Mouse (Mus musculus) liver, adult 2 months (tissue): ENCODE data around the gene Clasrp. TPM values are rescaled to one million over a fixed set of nuclear protein-coding genes. Genes with fewer than 3 reads are reported as not detected.

ENCODE experiments used
- DNase-seq: peaks from one replicate; pipeline ENCODE4 v3.0.0-alpha.2; 2011; ENCODE audit warnings: low read depth, low spot score; ENCODE audit errors: extremely low read depth
- H3K27ac ChIP-seq: fragments of 200-500 bp; replicated peaks from 2 replicates; pipeline ENCODE4 v1.5.1; 2012; ENCODE audit warnings: low read depth, mild to moderate bottlenecking, control low read depth, inconsistent platforms, low read length; ENCODE audit not compliant: insufficient read depth
- H3K27me3 ChIP-seq: fragments of 200-500 bp; 2 replicates; pipeline ENCODE4 v1.6.1; 2012; ENCODE audit warnings: mild to moderate bottlenecking, moderate library complexity, low read length, inconsistent platforms; ENCODE audit not compliant: control insufficient read depth, insufficient read depth
- H3K36me3 ChIP-seq: fragments of 200-500 bp; 2 replicates; pipeline ENCODE4 v1.6.1; 2012; ENCODE audit warnings: low read length, inconsistent platforms; ENCODE audit not compliant: control insufficient read depth, insufficient read depth
- H3K4me1 ChIP-seq: fragments of 200-500 bp; 2 replicates; pipeline ENCODE4 v1.6.1; 2011; ENCODE audit warnings: low read length; ENCODE audit not compliant: control insufficient read depth, insufficient read depth
- H3K4me3 ChIP-seq: fragments of 200-500 bp; 2 replicates; pipeline ENCODE4 v1.5.1; 2011; ENCODE audit warnings: low read depth, mild to moderate bottlenecking, control low read depth, low read length, moderate library complexity; ENCODE audit not compliant: insufficient read depth
- H3K79me2 ChIP-seq: fragments of 200-500 bp; 2 replicates; pipeline ENCODE4 v1.6.1; 2012; ENCODE audit warnings: inconsistent platforms, mild to moderate bottlenecking, low read length, moderate library complexity; ENCODE audit not compliant: control insufficient read depth, insufficient read depth
- H3K9ac ChIP-seq: fragments of 200-500 bp; 2 replicates; pipeline ENCODE4 v1.6.1; 2012; ENCODE audit warnings: low read depth, mild to moderate bottlenecking, control low read depth, inconsistent platforms, low read length
- CTCF ChIP-seq: fragments of 200-500 bp; IDR thresholded peaks from 2 replicates; pipeline ENCODE4 v1.5.1; 2011; ENCODE audit warnings: low read depth, low read length, control low read depth
- POLR2A ChIP-seq: fragments of 200-500 bp; IDR thresholded peaks from 2 replicates; pipeline ENCODE4 v1.6.1; 2011; ENCODE audit warnings: low read length, control low read depth; ENCODE audit not compliant: insufficient read depth; ENCODE audit errors: extremely low read depth
- WGBS: fragments of 180-500 bp; shearing (Covaris S2); methylation state at CpG from one replicate; pipeline ENCODE4 v1.1.7; 2018; 5-methylcytosine and 5-hydroxymethylcytosine counted together
- polyA plus RNA-seq: library from polyadenylated mRNA; depleted of rRNA; stranded (reverse); fragments of >200 nt; gene quantifications from 2 replicates; pipeline ENCODE4 v1.2.3, GENCODE M21; 2012
- total RNA-seq: library from RNA; depleted of rRNA; stranded (reverse); fragments of >200 nt; gene quantifications from 2 replicates; pipeline ENCODE4 v1.2.3, GENCODE M21; 2014

Gene Clasrp
- total and polyA plus RNA-seq, 2 experiments: 5.3 to 24.8 TPM

GRCm38 (mm10) chr7:19628536-19629360, 24.5 kb upstream of the Clasrp start:
- TF ChIP-seq CTCF (no peak), POLR2A (no peak)

GRCm38 (mm10) chr7:19628192-19628535, 23.9 kb upstream of the Clasrp start:
- WGBS: 19% methylated on average over 17 of the region's 17 CpGs
- Histone ChIP-seq H3K36me3 (no peaks in the 10 kb centered on the region), H3K4me1 (no peaks in the 10 kb centered on the region), H3K27ac (0 out of 2 replicates have a peak overlapping the region, but pooled peaks have one; percentile 4), H3K27me3 (no peaks in the 10 kb centered on the region), H3K79me2 (no peaks in the 10 kb centered on the region), H3K9ac (no peak overlapping the region), H3K4me3 (peak overlapping the region; percentile 68)
- no peak for DNase-seq
- TF ChIP-seq CTCF (no peak), POLR2A (no peak)

More at GRCm38 (mm10) chr7:19628536-19629360, 24.5 kb upstream of the Clasrp start:
- Histone ChIP-seq H3K4me1 (no peaks in the 10 kb centered on the region), H3K27ac (peak overlapping the region; percentile 46), H3K79me2 (no peaks in the 10 kb centered on the region), H3K4me3 (peak overlapping the region; percentile 68), H3K27me3 (no peaks in the 10 kb centered on the region), H3K36me3 (no peaks in the 10 kb centered on the region), H3K9ac (peak overlapping the region; percentile 82)
- DNase-seq: peak; percentile 87
- 2% methylated on average over 57 of the region's 57 CpGs for WGBS

- DNase-seq: no peak
- Histone ChIP-seq H3K36me3 (no peaks in the 10 kb centered on the region), H3K4me3 (no peak overlapping the region), H3K9ac (no peak overlapping the region), H3K4me1 (no peaks in the 10 kb centered on the region), H3K79me2 (no peaks in the 10 kb centered on the region), H3K27me3 (no peaks in the 10 kb centered on the region), H3K27ac (no peak overlapping the region)
- WGBS: 73% methylated on average over 3 of the region's 3 CpGs
- TF ChIP-seq CTCF (no peak), POLR2A (no peak)
These were observed 23.4 kb upstream of the Clasrp start for GRCm38 (mm10) chr7:19627721-19628120.

- no peaks in the 10 kb centered on the region for H3K36me3 ChIP-seq
- no peak overlapping the region for H3K4me3 ChIP-seq
- no peak overlapping the region for H3K9ac ChIP-seq
- no peak for TF ChIP-seq POLR2A
- TF ChIP-seq CTCF: no peak
- H3K27me3 ChIP-seq: no peaks in the 10 kb centered on the region
- WGBS: 55% methylated on average over 2 of the region's 2 CpGs
- no peaks in the 10 kb centered on the region for H3K79me2 ChIP-seq
- H3K27ac ChIP-seq: no peak overlapping the region
- DNase-seq: no peak
- H3K4me1 ChIP-seq: no peaks in the 10 kb centered on the region
These were observed 19.1 kb upstream of the Clasrp start for GRCm38 (mm10) chr7:19623433-19623832.

- H3K27ac ChIP-seq: no peak overlapping the region
- 85% methylated on average over 6 of the region's 6 CpGs for WGBS
These were observed 18.0 kb upstream of the Clasrp start for GRCm38 (mm10) chr7:19622241-19622640.

GRCm38 (mm10) chr7:19620811-19621210, 16.5 kb upstream of the Clasrp start:
- Histone ChIP-seq H3K4me3 (no peak overlapping the region), H3K27ac (no peak overlapping the region), H3K36me3 (no peaks in the 10 kb centered on the region), H3K79me2 (no peaks in the 10 kb centered on the region), H3K9ac (no peak overlapping the region), H3K27me3 (no peaks in the 10 kb centered on the region), H3K4me1 (no peaks in the 10 kb centered on the region)
- WGBS: 96% methylated on average over 7 of the region's 7 CpGs
- TF ChIP-seq POLR2A: no peak
- TF ChIP-seq CTCF: no peak
- DNase-seq: no peak

More at GRCm38 (mm10) chr7:19622241-19622640, 18.0 kb upstream of the Clasrp start:
- no peak for DNase-seq
- no peak overlapping the region for H3K9ac ChIP-seq
- H3K27me3 ChIP-seq: no peaks in the 10 kb centered on the region
- H3K4me3 ChIP-seq: no peak overlapping the region
- H3K36me3 ChIP-seq: no peaks in the 10 kb centered on the region
- TF ChIP-seq CTCF: no peak
- no peak for TF ChIP-seq POLR2A
- no peaks in the 10 kb centered on the region for H3K4me1 ChIP-seq
- no peaks in the 10 kb centered on the region for H3K79me2 ChIP-seq
